Mouse (Mus musculus): ENCODE results near the gene Peli2.
A peak's percentile ranks its signal among the peaks of the same experiment; 100 is the strongest.

GRCm38 (mm10) chr14:48200788-48201187 lies 80.2 kb downstream of the Peli2 start:
- TF ChIP-seq CTCF (IDR thresholded peaks at IDR 0.05) (peak; percentile 22), POLR2A (IDR thresholded peaks at IDR 0.05; ENCODE audit: insufficient read depth, low read depth, low read length) (no peak)

All from heart, adult 2 months (tissue).